Mouse (Mus musculus) lung, postnatal 4 days (tissue): ENCODE data around the gene Agbl5.
A peak's percentile ranks its signal among the peaks of the same experiment; 100 is the strongest.

Source experiments
- DNase-seq, 2 experiments: peaks; one replicate each; pipeline ENCODE4 v3.0.0; 2021

The Agbl5 gene

GRCm38 (mm10) chr5:30889088-30889754 is 727 bp downstream of the Agbl5 start:
- DNase-seq, result no peak

GRCm38 (mm10) chr5:30890375-30890774 is 1.9 kb downstream of the Agbl5 start:
- peak in 1 of 2 experiments; percentile 54 for DNase-seq

GRCm38 (mm10) chr5:30901860-30902259 is 13.4 kb downstream of the Agbl5 start:
- no peak for DNase-seq

- peak; percentile 98 to 99 for DNase-seq
Measured at GRCm38 (mm10) chr5:30907413-30908059, 19.0 kb downstream of the Agbl5 start, which contains the start of gene Ost4. TSS of gene Ost4 (minus strand) at chr5:30907788.

- DNase-seq, result peak; percentile 52 to 80
Measured at GRCm38 (mm10) chr5:30908426-30909299, 20.2 kb downstream of the Agbl5 start.

- DNase-seq, result no peak
Measured at GRCm38 (mm10) chr5:30909300-30909659, 20.8 kb downstream of the Agbl5 start.

GRCm38 (mm10) chr5:30909863-30910262 is 21.4 kb downstream of the Agbl5 start:
- no peak for DNase-seq

GRCm38 (mm10) chr5:30910481-30910880 is 22.0 kb downstream of the Agbl5 start:
- no peak for DNase-seq

- DNase-seq, result peak in 1 of 2 experiments; percentile 58
Measured at GRCm38 (mm10) chr5:30912156-30912555, 23.7 kb downstream of the Agbl5 start.

GRCm38 (mm10) chr5:30913060-30913841 is 24.8 kb downstream of the Agbl5 start, which contains the start of gene Emilin1:
TSS of gene Emilin1 (plus strand) at chr5:30913402.
- DNase-seq, result peak; percentile 79 to 92

- DNase-seq, result peak in 1 of 2 experiments; percentile 25
Measured at GRCm38 (mm10) chr5:30914101-30914635, 25.7 kb downstream of the Agbl5 start.

- peak in 1 of 2 experiments; percentile 30 for DNase-seq
Measured at GRCm38 (mm10) chr5:30914849-30915248, 26.4 kb downstream of the Agbl5 start.

- peak; percentile 42 to 48 for DNase-seq
Measured at GRCm38 (mm10) chr5:30915456-30915855, 27.0 kb downstream of the Agbl5 start.

GRCm38 (mm10) chr5:30915974-30916433 is 27.5 kb downstream of the Agbl5 start:
- peak; percentile 91 to 96 for DNase-seq

- DNase-seq, result no peak
Measured at GRCm38 (mm10) chr5:30916841-30917240, 28.3 kb downstream of the Agbl5 start.

- DNase-seq, result peak in 1 of 2 experiments; percentile 28
Measured at GRCm38 (mm10) chr5:30917348-30917747, 28.9 kb downstream of the Agbl5 start.

GRCm38 (mm10) chr5:30917891-30918670 is 29.6 kb downstream of the Agbl5 start:
- peak in 1 of 2 experiments; percentile 26 for DNase-seq

- no peak for DNase-seq
Measured at GRCm38 (mm10) chr5:30918691-30919090, 30.2 kb downstream of the Agbl5 start.

- no peak for DNase-seq
Measured at GRCm38 (mm10) chr5:30919831-30920614, 31.5 kb downstream of the Agbl5 start.

- peak; percentile 48 to 59 for DNase-seq
Measured at GRCm38 (mm10) chr5:30920621-30921020, 32.1 kb downstream of the Agbl5 start.
